Mouse (Mus musculus) heart, postnatal 0 days (tissue): ENCODE measurements around the gene F930015N05Rik.

ENCODE experiments used
- CTCF ChIP-seq: IDR thresholded peaks from 2 replicates; pipeline ENCODE4 v1.5.1; 2016; ENCODE audit warnings: antibody characterized with exemption, control low read depth, low read depth
- EP300 ChIP-seq: IDR thresholded peaks from 2 replicates; pipeline ENCODE4 v1.6.1; 2016; ENCODE audit warnings: antibody characterized with exemption, low read depth

GRCm38 (mm10) chr11:64396949-64397348, 39.5 kb downstream of the F930015N05Rik start:
- TF ChIP-seq CTCF (no peak), EP300 (no peak)
